Comparison of ENCODE assay signal across 21 mouse cellular contexts in the genomic region with DNA sequence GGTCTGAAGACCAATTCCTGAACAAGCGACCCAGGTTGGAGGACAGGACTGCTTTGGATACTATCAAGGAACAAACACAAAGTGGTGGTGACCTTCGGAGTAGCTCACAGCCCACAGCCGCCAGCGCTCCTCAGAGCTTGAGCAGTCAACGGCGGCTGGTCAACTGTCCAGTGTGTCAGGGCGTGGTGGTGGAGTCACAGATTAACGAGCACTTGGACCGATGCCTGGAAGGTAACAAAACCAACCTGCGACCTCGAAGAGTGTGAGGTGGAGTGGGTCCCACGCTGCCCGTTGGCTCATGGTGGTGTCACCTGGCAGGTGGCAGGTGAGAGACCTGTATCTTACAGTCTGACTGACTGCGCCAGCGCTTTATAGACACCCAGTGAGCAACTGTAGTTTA. TPM values are rescaled to one million over a fixed set of nuclear protein-coding genes. Genes with fewer than 3 reads are reported as not detected.
DNase-seq lines count a peak whose midpoint lies in the region; ATAC-seq and TF ChIP-seq lines count a peak whose summit lies in the region.
"Had no signal": no experiment of that assay in that cellular context is flagged by ENCODE, and none has a peak within 500 bp of the region (broad histone marks: within the 10 kb centered on the region; RNA-seq: fewer than 3 reads in every experiment).

No protein-coding gene starts in this region.

- ATAC-seq in liver, embryonic 11.5 days (replicated peaks; ENCODE audit: low FRiP score), result no peak
- 0 out of 2 replicates have a peak, but pooled peaks have one; percentile 14 for ATAC-seq in stomach, postnatal 0 days (ENCODE audit: low FRiP score, low TSS enrichment)
- ATAC-seq: forebrain, embryonic 16.5 days; intestine, postnatal 0 days; midbrain, embryonic 15.5 days; Patski had no signal

- no peaks in the 10 kb centered on the region for H3K9me3 ChIP-seq in liver, embryonic 11.5 days (ENCODE audit: control insufficient read depth, low read length)
- H3K9me3 ChIP-seq in stomach, postnatal 0 days (ENCODE audit: control insufficient read depth, low read length), result no peaks in the 10 kb centered on the region
- H3K9me3 ChIP-seq: forebrain, embryonic 10.5 days; hindbrain, embryonic 12.5 days; midbrain, embryonic 15.5 days; neural tube, embryonic 13.5 days had no signal

- H3K4me1 ChIP-seq in liver, adult 2 months (ENCODE audit: control insufficient read depth, insufficient read depth, low read length), result peaks cover 10% of the 10 kb centered on the region
- H3K4me1 ChIP-seq in liver, embryonic 11.5 days (replicated peaks; ENCODE audit: control insufficient read depth, insufficient read depth, low read length), result peaks cover 5% of the 10 kb centered on the region
- H3K4me1 ChIP-seq in stomach, postnatal 0 days (replicated peaks; ENCODE audit: control insufficient read depth, insufficient read depth), result 0 out of 2 replicates have a peak, but pooled peaks cover 6% of the 10 kb centered on the region

- DNase-seq in liver, adult 2 months (ENCODE audit: extremely low read depth, low read depth, low spot score), result peak; percentile 44
- DNase-seq in liver, embryonic 11.5 days (ENCODE audit: low spot score), result no peak
- peak; percentile 78 to 82 for DNase-seq in kidney, adult 8-10 months
- peak; percentile 78 for DNase-seq in kidney, postnatal 14 days
- DNase-seq in stomach, postnatal 0 days (ENCODE audit: low spot score), result no peak
- DNase-seq in cerebellum, adult 9-11 months, result no peak
- no peak for DNase-seq in gastrocnemius, postnatal 25 days
- DNase-seq: cerebellum, adult 11 months; cerebellum, postnatal 14 days; layer of hippocampus, adult 9-11 months; lung, adult 2 months; lung, postnatal 14 days; thymus, adult 18-20 months; thymus, postnatal 4 days had no signal

- no peak overlapping the region for H3K4me2 ChIP-seq in liver, embryonic 11.5 days
- no peak overlapping the region for H3K4me2 ChIP-seq in stomach, postnatal 0 days (replicated peaks; ENCODE audit: low read depth)
- H3K4me2 ChIP-seq: hindbrain, embryonic 12.5 days; midbrain, embryonic 15.5 days; neural tube, embryonic 13.5 days had no signal

- no peak overlapping the region for H3K9ac ChIP-seq in liver, adult 2 months (ENCODE audit: low read depth, low read length)
- no peak overlapping the region for H3K9ac ChIP-seq in liver, embryonic 11.5 days (ENCODE audit: low read depth, low read length)
- H3K9ac ChIP-seq in stomach, postnatal 0 days (ENCODE audit: low read length), result no peak overlapping the region
- H3K9ac ChIP-seq: hindbrain, embryonic 12.5 days; midbrain, embryonic 15.5 days; neural tube, embryonic 13.5 days had no signal

- no peak for TF ChIP-seq EP300 in stomach, postnatal 0 days (optimal IDR thresholded peaks at IDR 0.05)

- no peak overlapping the region for H3K27ac ChIP-seq in liver, adult 2 months (replicated peaks; ENCODE audit: insufficient read depth, low read depth, low read length)
- H3K27ac ChIP-seq in liver, embryonic 11.5 days (ENCODE audit: low read depth, low read length), result no peak overlapping the region
- no peak overlapping the region for H3K27ac ChIP-seq in stomach, postnatal 0 days (replicated peaks)
- H3K27ac ChIP-seq: forebrain, embryonic 10.5 days; hindbrain, embryonic 12.5 days; midbrain, embryonic 15.5 days; neural tube, embryonic 13.5 days had no signal

- no peak for TF ChIP-seq CTCF in liver, adult 2 months (IDR thresholded peaks at IDR 0.05; ENCODE audit: low read depth, low read length)
- TF ChIP-seq CTCF in stomach, postnatal 0 days (IDR thresholded peaks at IDR 0.05; ENCODE audit: low read depth), result no peak

- WGBS in liver, adult 2 months, result 40% methylated on average over 15 of the region's 15 CpGs
- WGBS in liver, embryonic 11.5 days, result 94% methylated on average over 15 of the region's 15 CpGs
- 90% methylated on average over 15 of the region's 15 CpGs for WGBS in stomach, postnatal 0 days

- peaks cover 12% of the 10 kb centered on the region; the same call in 1 of the 2 replicates for H3K36me3 ChIP-seq in liver, adult 2 months (ENCODE audit: control insufficient read depth, insufficient read depth, low read length)
- peaks cover 47% of the 10 kb centered on the region for H3K36me3 ChIP-seq in liver, embryonic 11.5 days (ENCODE audit: control insufficient read depth, insufficient read depth, low read length)
- peaks cover 29% of the 10 kb centered on the region for H3K36me3 ChIP-seq in stomach, postnatal 0 days (ENCODE audit: control insufficient read depth, insufficient read depth, low read length)

- no peak overlapping the region for H3K4me3 ChIP-seq in liver, adult 2 months (ENCODE audit: insufficient read depth, low read depth, low read length)
- no peak overlapping the region for H3K4me3 ChIP-seq in liver, embryonic 11.5 days (ENCODE audit: low read depth, low read length)
- no peak overlapping the region for H3K4me3 ChIP-seq in stomach, postnatal 0 days (ENCODE audit: low read depth, low read length)
- H3K4me3 ChIP-seq: forebrain, embryonic 10.5 days; hindbrain, embryonic 12.5 days; midbrain, embryonic 15.5 days; neural tube, embryonic 13.5 days had no signal

- H3K79me2 ChIP-seq in liver, adult 2 months (ENCODE audit: control insufficient read depth, insufficient read depth, low read length), result peaks cover 6% of the 10 kb centered on the region; the same call in 1 of the 2 replicates

- TF ChIP-seq POLR2A in liver, adult 2 months (IDR thresholded peaks at IDR 0.05; ENCODE audit: extremely low read depth, insufficient read depth, low read length), result no peak

- H3K27me3 ChIP-seq in liver, adult 2 months (ENCODE audit: control insufficient read depth, insufficient read depth, low read length), result no peaks in the 10 kb centered on the region
- no peaks in the 10 kb centered on the region for H3K27me3 ChIP-seq in liver, embryonic 11.5 days (replicated peaks; ENCODE audit: control insufficient read depth, insufficient read depth, low read length)
- no peaks in the 10 kb centered on the region for H3K27me3 ChIP-seq in stomach, postnatal 0 days (ENCODE audit: control insufficient read depth, insufficient read depth, low read length)
- H3K27me3 ChIP-seq: hindbrain, embryonic 12.5 days; midbrain, embryonic 15.5 days; neural tube, embryonic 13.5 days; Patski had no signal

RNA-seq across cellular contexts. Expression of gene Sprtn, which starts 5.5 kb away (rescaled TPM):
- total RNA-seq in liver, adult 2 months (2014; rRNA removed), result 5.4 and 6.3 TPM in 2 replicates
- polyA plus RNA-seq in liver, adult 2 months (2012; rRNA removed), result 4.4 and 4.8 TPM in 2 replicates
- 11.5 and 13.2 TPM in 2 replicates for polyA plus RNA-seq in liver, embryonic 11.5 days (2014; fragmentation: Nextera tagmentation; extraction: Ambion mirVana)
- polyA plus RNA-seq in stomach, postnatal 0 days (2015; fragmentation: Nextera tagmentation; extraction: Ambion mirVana), result 4.9 and 5.0 TPM in 2 replicates
- total RNA-seq in gastrocnemius, postnatal 25 days (2021), result 1 to 10 TPM; 4.8 to 5.3 TPM

RNA-seq across cellular contexts. Expression of gene Exoc8, which starts 5.7 kb away (rescaled TPM):
- total RNA-seq in liver, adult 2 months (2014; rRNA removed), result 7.0 and 8.3 TPM in 2 replicates
- polyA plus RNA-seq in liver, adult 2 months (2012; rRNA removed), result 4.3 and 4.7 TPM in 2 replicates
- 9.1 and 9.7 TPM in 2 replicates for polyA plus RNA-seq in liver, embryonic 11.5 days (2014; fragmentation: Nextera tagmentation; extraction: Ambion mirVana)
- 4.9 and 5.9 TPM in 2 replicates for polyA plus RNA-seq in stomach, postnatal 0 days (2015; fragmentation: Nextera tagmentation; extraction: Ambion mirVana)
- total RNA-seq in gastrocnemius, postnatal 25 days (2021), result 1 to 10 TPM; 6.2 to 7.3 TPM

RNA-seq across cellular contexts. Expression of gene 2810004N23Rik, which starts 40.3 kb away (rescaled TPM):
- total RNA-seq in liver, adult 2 months (2014; rRNA removed), result 17.7 and 18.7 TPM in 2 replicates
- 11.5 and 13.1 TPM in 2 replicates for polyA plus RNA-seq in liver, adult 2 months (2012; rRNA removed)
- 65.7 and 71.5 TPM in 2 replicates for polyA plus RNA-seq in liver, embryonic 11.5 days (2014; fragmentation: Nextera tagmentation; extraction: Ambion mirVana)
- 20.2 and 21.3 TPM in 2 replicates for polyA plus RNA-seq in stomach, postnatal 0 days (2015; fragmentation: Nextera tagmentation; extraction: Ambion mirVana)
- total RNA-seq in gastrocnemius, postnatal 25 days (2021), result 10 to 100 TPM; 24.5 to 25.4 TPM

RNA-seq across cellular contexts. Expression of gene Gnpat, which starts 40.4 kb away (rescaled TPM):
- 25.0 and 30.1 TPM in 2 replicates for total RNA-seq in liver, adult 2 months (2014; rRNA removed)
- 27.5 and 28.7 TPM in 2 replicates for polyA plus RNA-seq in liver, adult 2 months (2012; rRNA removed)
- 107 and 109 TPM in 2 replicates for polyA plus RNA-seq in liver, embryonic 11.5 days (2014; fragmentation: Nextera tagmentation; extraction: Ambion mirVana)
- 41.1 and 41.4 TPM in 2 replicates for polyA plus RNA-seq in stomach, postnatal 0 days (2015; fragmentation: Nextera tagmentation; extraction: Ambion mirVana)
- 100 to 1,000 TPM; 125 to 145 TPM for total RNA-seq in gastrocnemius, postnatal 25 days (2021)

RNA-seq across cellular contexts. Expression of gene Egln1, which starts 45.9 kb away (rescaled TPM):
- 11.2 and 13.8 TPM in 2 replicates for total RNA-seq in liver, adult 2 months (2014; rRNA removed)
- 12.1 and 17.0 TPM in 2 replicates for polyA plus RNA-seq in liver, adult 2 months (2012; rRNA removed)
- polyA plus RNA-seq in liver, embryonic 11.5 days (2014; fragmentation: Nextera tagmentation; extraction: Ambion mirVana), result 8.4 and 10.0 TPM in 2 replicates
- polyA plus RNA-seq in stomach, postnatal 0 days (2015; fragmentation: Nextera tagmentation; extraction: Ambion mirVana), result 7.1 and 7.5 TPM in 2 replicates
- total RNA-seq in gastrocnemius, postnatal 25 days (2021), result 100 to 1,000 TPM; 101 to 138 TPM

Comparison
In these comparisons a context has a peak if more than half of its experiments do, and no peak if none do; other contexts are left out.
1. DNase-seq: peak in liver, adult 2 months (single experiment), kidney, adult 8-10 months (2 of 2) and kidney, postnatal 14 days (single experiment); none in liver, embryonic 11.5 days (single experiment), stomach, postnatal 0 days (single experiment), cerebellum, adult 9-11 months (single experiment) and gastrocnemius, postnatal 25 days (single experiment).